Mouse (Mus musculus): ENCODE results near the gene Lsr.

- no peak for TF ChIP-seq CTCF (IDR thresholded peaks at IDR 0.05; ENCODE audit: borderline replicate concordance, insufficient read depth, low read depth, low read length)
- TF ChIP-seq POLR2A (IDR thresholded peaks at IDR 0.05; ENCODE audit: borderline replicate concordance, insufficient read depth, low read length), result no peak
Observed at GRCm38 (mm10) chr7:30964366-30964765, 8.9 kb downstream of the Lsr start.

Data from cerebellum, adult 2 months (tissue).